Mouse (Mus musculus): ENCODE data around the gene Pcyt1a.

GRCm38 (mm10) chr16:32445558-32445957 lies 14.8 kb downstream of the Pcyt1a start:
- no peak for TF ChIP-seq CTCF (IDR thresholded peaks at IDR 0.05; ENCODE audit: control insufficient read depth, insufficient read depth, low read length)
- TF ChIP-seq POLR2A (IDR thresholded peaks at IDR 0.05; ENCODE audit: borderline replicate concordance, control insufficient read depth, low read depth, low read length), result no peak

All from bone marrow, adult 2 months (tissue).